Mouse (Mus musculus): ENCODE data around the gene Cep112. TPM values are rescaled to one million over a fixed set of nuclear protein-coding genes. Genes with fewer than 3 reads are reported as not detected.

The Cep112 gene
- polyA plus RNA-seq, 1 experiment from 2014 or later = 12.4 TPM

- H3K4me2 ChIP-seq (replicated peaks) = no peak overlapping the region
- H3K27ac ChIP-seq = no peak overlapping the region
- H3K9ac ChIP-seq = no peak overlapping the region
- H3K4me1 ChIP-seq = peaks cover 3% of the 10 kb centered on the region; the same call in 1 of the 2 replicates
- no peaks in the 10 kb centered on the region for H3K9me3 ChIP-seq (replicated peaks)
- 68% methylated on average over 6 of the region's 6 CpGs for WGBS
- no peak overlapping the region for H3K4me3 ChIP-seq
- H3K36me3 ChIP-seq = no peaks in the 10 kb centered on the region
- no peak for ATAC-seq (ENCODE audit: low FRiP score)
- no peaks in the 10 kb centered on the region for H3K27me3 ChIP-seq
These were observed 349.2 kb downstream of the Cep112 start for GRCm38 (mm10) chr11:108774019-108774670.

DNA sequence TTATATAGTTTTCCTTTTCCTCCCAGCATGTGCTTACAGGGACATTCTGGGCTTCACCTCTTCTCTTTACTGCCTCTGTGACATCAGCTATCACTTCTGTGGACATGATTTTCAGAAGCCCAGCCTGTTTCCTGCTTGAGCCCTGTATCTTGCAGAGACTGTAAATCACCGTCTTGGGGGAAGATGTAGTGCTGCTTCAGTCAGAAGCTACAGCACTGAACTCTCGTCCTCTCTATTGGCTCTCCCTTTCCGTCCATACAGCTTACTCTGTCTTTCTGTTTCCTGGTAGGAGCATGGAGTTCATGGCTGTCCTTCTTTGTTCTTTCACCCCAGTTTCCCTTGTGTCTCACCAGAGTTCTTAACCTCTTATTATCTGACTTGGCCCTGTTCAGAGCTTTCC lies 352.2 kb downstream of the Cep112 start:
- Histone ChIP-seq H3K9ac (no peak overlapping the region), H3K4me3 (no peak overlapping the region), H3K36me3 (no peaks in the 10 kb centered on the region), H3K9me3 (replicated peaks) (no peaks in the 10 kb centered on the region), H3K27me3 (no peaks in the 10 kb centered on the region), H3K4me2 (replicated peaks) (no peak overlapping the region), H3K4me1 (peaks cover 3% of the 10 kb centered on the region; the same call in 1 of the 2 replicates), H3K27ac (no peak overlapping the region)
- ATAC-seq (ENCODE audit: low FRiP score) = no peak
- whole genome bisulfite sequencing = 49% methylated on average over 3 of the region's 3 CpGs

GRCm38 (mm10) chr11:108780271-108781250 lies 355.6 kb downstream of the Cep112 start:
- no peak overlapping the region for H3K27ac ChIP-seq
- WGBS = 73% methylated on average over 15 of the region's 15 CpGs
- H3K4me3 ChIP-seq = no peak overlapping the region
- no peak overlapping the region for H3K9ac ChIP-seq
- H3K4me2 ChIP-seq (replicated peaks) = no peak overlapping the region
- H3K9me3 ChIP-seq (replicated peaks) = no peaks in the 10 kb centered on the region
- H3K27me3 ChIP-seq = no peaks in the 10 kb centered on the region
- no peak for ATAC-seq (ENCODE audit: low FRiP score)
- H3K36me3 ChIP-seq = no peaks in the 10 kb centered on the region
- H3K4me1 ChIP-seq = peaks cover 3% of the 10 kb centered on the region; the same call in 1 of the 2 replicates

DNA sequence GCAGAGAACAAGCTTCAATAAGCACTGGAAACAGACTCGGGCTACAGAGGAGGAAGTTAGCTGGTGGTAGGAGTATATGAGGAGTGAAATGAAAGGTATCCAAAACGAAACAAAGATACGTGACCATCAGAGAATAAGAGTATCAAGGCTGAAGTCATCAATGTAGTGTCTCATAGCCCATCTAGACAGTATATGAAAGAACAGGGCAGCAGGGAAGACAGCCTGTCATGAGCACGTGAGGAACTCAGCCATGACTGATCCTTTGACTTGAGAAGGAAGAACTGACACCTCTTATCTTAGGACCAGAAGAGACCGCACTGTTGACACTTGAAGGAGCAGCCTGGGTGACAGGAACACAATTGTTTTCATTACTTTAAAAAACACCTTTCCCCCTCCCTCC lies 373.4 kb downstream of the Cep112 start:
- H3K4me1 ChIP-seq = peaks cover 3% of the 10 kb centered on the region; the same call in 1 of the 2 replicates
- no peak overlapping the region for H3K4me3 ChIP-seq
- H3K27ac ChIP-seq = no peak overlapping the region
- ATAC-seq (ENCODE audit: low FRiP score) = no peak
- WGBS = 85% methylated on average over 5 of the region's 5 CpGs
- no peaks in the 10 kb centered on the region for H3K36me3 ChIP-seq
- no peak overlapping the region for H3K4me2 ChIP-seq (replicated peaks)
- no peaks in the 10 kb centered on the region for H3K27me3 ChIP-seq
- H3K9ac ChIP-seq = no peak overlapping the region
- H3K9me3 ChIP-seq (replicated peaks) = no peaks in the 10 kb centered on the region

DNA sequence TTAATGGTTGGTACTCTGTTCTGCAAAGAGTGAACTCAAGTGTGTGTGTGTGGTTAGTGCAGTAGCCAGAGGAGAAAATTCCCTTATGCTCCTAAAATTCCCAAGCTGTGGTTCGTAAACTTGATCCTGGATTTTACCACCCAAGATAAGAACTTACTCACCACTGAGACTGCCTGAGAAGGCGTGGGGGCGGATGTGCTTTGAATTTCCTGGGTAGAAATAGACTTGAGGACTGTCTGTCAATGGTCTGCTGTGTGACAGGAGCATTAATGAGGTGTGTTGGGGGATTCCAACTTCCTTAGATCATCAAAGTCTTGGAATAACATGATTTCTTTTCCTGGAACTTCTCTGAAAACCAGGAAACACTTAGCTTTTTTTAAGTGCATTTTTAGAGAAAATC lies 374.7 kb downstream of the Cep112 start:
- Histone ChIP-seq H3K27me3 (no peaks in the 10 kb centered on the region), H3K27ac (no peak overlapping the region), H3K4me1 (peaks cover 3% of the 10 kb centered on the region; the same call in 1 of the 2 replicates), H3K4me3 (no peak overlapping the region), H3K9me3 (replicated peaks) (no peaks in the 10 kb centered on the region), H3K36me3 (no peaks in the 10 kb centered on the region), H3K9ac (no peak overlapping the region), H3K4me2 (replicated peaks) (no peak overlapping the region)
- no peak for ATAC-seq (ENCODE audit: low FRiP score)
- WGBS = 65% methylated on average over 3 of the region's 3 CpGs

GRCm38 (mm10) chr11:108804030-108804429 lies 379.0 kb downstream of the Cep112 start:
- peaks cover 3% of the 10 kb centered on the region; the same call in 1 of the 2 replicates for H3K4me1 ChIP-seq
- no peak overlapping the region for H3K4me3 ChIP-seq
- H3K9ac ChIP-seq = no peak overlapping the region
- H3K9me3 ChIP-seq (replicated peaks) = no peaks in the 10 kb centered on the region
- no peaks in the 10 kb centered on the region for H3K36me3 ChIP-seq
- no peak overlapping the region for H3K4me2 ChIP-seq (replicated peaks)
- ATAC-seq (ENCODE audit: low FRiP score) = no peak
- 61% methylated on average over 3 of the region's 3 CpGs for WGBS
- no peaks in the 10 kb centered on the region for H3K27me3 ChIP-seq
- no peak overlapping the region for H3K27ac ChIP-seq

DNA sequence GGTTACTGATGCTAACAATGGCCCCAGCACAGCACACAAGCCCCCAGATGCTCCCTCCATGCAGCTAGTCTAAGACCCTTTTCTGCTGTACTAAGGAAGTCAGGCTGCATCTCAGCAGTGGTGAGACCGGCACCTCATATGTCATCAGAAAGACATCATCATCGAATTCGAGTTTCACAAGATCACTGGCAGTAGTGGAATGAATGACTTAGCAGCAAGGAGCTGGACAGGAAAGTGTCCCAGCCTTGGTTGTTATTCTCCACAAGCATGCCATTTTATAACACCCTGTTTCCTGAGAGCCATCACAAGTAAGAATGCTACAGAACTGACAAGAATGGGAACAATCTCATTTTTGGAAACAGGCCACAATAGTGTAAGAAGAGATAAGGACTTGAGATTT lies 381.0 kb downstream of the Cep112 start:
- Histone ChIP-seq H3K9me3 (replicated peaks) (no peaks in the 10 kb centered on the region), H3K36me3 (no peaks in the 10 kb centered on the region), H3K4me3 (no peak overlapping the region), H3K4me1 (no peaks in the 10 kb centered on the region), H3K9ac (no peak overlapping the region), H3K27me3 (no peaks in the 10 kb centered on the region), H3K27ac (no peak overlapping the region), H3K4me2 (replicated peaks) (no peak overlapping the region)
- no peak for ATAC-seq (ENCODE audit: low FRiP score)
- 81% methylated on average over 3 of the region's 3 CpGs for WGBS

DNA sequence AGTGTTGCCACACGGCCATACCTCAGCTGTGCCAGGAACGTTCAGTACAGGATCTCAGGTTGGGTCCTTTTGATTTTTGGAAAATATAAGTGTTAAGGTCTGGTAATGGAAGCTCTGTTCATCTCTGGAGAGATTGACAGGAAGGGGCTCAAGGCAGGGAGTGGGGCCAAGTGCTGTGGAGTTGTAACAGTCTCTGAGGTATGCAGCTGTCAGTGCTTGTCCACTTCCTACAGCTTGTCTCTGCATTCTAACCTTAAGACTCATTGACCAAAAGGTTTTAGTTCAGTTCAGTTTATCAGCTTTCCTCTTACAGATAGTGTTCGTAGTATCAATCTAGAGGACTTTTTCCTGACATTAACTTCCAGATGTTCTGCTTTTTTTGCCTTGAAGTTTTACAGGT lies 384.6 kb downstream of the Cep112 start:
- Histone ChIP-seq H3K27ac (no peak overlapping the region), H3K4me2 (replicated peaks) (no peak overlapping the region), H3K27me3 (no peaks in the 10 kb centered on the region), H3K9ac (no peak overlapping the region), H3K4me3 (no peak overlapping the region), H3K4me1 (no peaks in the 10 kb centered on the region), H3K36me3 (no peaks in the 10 kb centered on the region), H3K9me3 (replicated peaks) (no peaks in the 10 kb centered on the region)
- WGBS = 88% methylated on average over 3 of the region's 3 CpGs
- ATAC-seq (ENCODE audit: low FRiP score) = no peak

GRCm38 (mm10) chr11:108821771-108822170 lies 396.8 kb downstream of the Cep112 start:
- WGBS = 58% methylated on average over 4 of the region's 4 CpGs
- Histone ChIP-seq H3K36me3 (no peaks in the 10 kb centered on the region), H3K4me2 (replicated peaks) (no peak overlapping the region), H3K27ac (no peak overlapping the region), H3K9ac (no peak overlapping the region), H3K9me3 (replicated peaks) (no peaks in the 10 kb centered on the region), H3K4me3 (no peak overlapping the region), H3K27me3 (no peaks in the 10 kb centered on the region), H3K4me1 (peaks cover 4% of the 10 kb centered on the region)
- no peak for ATAC-seq (ENCODE audit: low FRiP score)

GRCm38 (mm10) chr11:108822257-108822656 lies 397.3 kb downstream of the Cep112 start:
- 59% methylated on average over 7 of the region's 7 CpGs for WGBS
- no peak overlapping the region for H3K9ac ChIP-seq

DNA sequence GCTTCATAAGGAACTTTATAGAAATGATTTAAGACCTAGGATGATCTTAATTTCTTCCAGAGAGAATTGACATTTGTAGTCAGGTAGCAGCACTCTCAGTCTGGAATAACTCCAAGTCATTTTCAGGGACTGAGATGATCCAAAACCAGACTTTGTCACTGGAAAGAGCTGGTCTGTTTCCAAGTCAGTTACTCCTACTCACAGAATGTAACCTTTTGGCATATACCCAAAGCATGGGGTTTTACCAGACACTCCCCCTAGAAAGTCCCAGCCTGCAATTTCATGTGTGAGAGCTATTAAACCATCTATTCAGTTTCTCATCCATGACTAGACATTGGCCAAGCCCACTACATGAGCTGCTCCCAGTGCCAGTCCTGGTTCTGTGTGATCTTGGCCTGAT lies 402.3 kb downstream of the Cep112 start:
- H3K4me1 ChIP-seq = peaks cover under 1% of the 10 kb centered on the region
- no peaks in the 10 kb centered on the region for H3K27me3 ChIP-seq
- H3K9me3 ChIP-seq (replicated peaks) = no peaks in the 10 kb centered on the region
- H3K27ac ChIP-seq = no peak overlapping the region
- no peak overlapping the region for H3K4me3 ChIP-seq
- H3K36me3 ChIP-seq = no peaks in the 10 kb centered on the region
- no peak for ATAC-seq (ENCODE audit: low FRiP score)
- no peak overlapping the region for H3K9ac ChIP-seq
- no peak overlapping the region for H3K4me2 ChIP-seq (replicated peaks)

More at GRCm38 (mm10) chr11:108822257-108822656, 397.3 kb downstream of the Cep112 start:
- H3K4me2 ChIP-seq (replicated peaks) = no peak overlapping the region
- no peaks in the 10 kb centered on the region for H3K9me3 ChIP-seq (replicated peaks)
- 0 out of 2 replicates have a peak overlapping the region, but pooled peaks have one; percentile 5 for H3K27ac ChIP-seq
- no peak overlapping the region for H3K4me3 ChIP-seq
- H3K36me3 ChIP-seq = no peaks in the 10 kb centered on the region
- no peaks in the 10 kb centered on the region for H3K27me3 ChIP-seq
- peaks cover 4% of the 10 kb centered on the region for H3K4me1 ChIP-seq
- ATAC-seq (ENCODE audit: low FRiP score) = no peak

DNA sequence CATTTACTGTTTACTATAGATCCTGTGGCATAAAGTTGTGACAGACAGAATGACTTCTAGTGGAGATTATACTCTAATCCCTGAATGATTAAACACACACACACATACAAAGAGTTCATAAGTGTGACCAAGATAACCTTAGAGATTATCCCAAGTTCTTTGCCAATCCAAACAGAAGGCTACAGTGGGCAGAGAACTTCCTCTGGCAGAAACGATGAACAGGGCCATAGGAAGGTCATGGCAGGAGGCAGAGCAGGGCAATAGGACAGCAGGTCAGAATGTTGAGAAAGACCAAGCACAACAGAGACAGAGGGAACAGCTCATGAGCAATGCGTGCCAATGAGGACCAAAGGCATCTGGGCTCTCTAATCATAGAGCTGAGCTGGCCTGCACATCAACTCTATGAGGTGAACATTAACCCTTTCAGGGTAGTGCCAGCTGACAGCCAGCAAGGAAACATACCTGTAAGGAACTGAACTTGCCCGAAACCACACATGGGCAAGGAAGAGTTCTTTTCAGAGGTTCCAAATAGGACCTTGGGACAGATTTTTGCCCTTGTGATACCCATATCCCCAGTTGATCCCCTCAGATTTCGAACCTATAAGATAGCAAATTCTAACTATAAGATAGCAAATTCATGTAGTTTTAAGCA lies 403.5 kb downstream of the Cep112 start:
- Histone ChIP-seq H3K27me3 (no peaks in the 10 kb centered on the region), H3K4me3 (no peak overlapping the region), H3K9ac (no peak overlapping the region), H3K36me3 (no peaks in the 10 kb centered on the region), H3K9me3 (replicated peaks) (no peaks in the 10 kb centered on the region), H3K4me1 (no peaks in the 10 kb centered on the region), H3K4me2 (replicated peaks) (no peak overlapping the region), H3K27ac (no peak overlapping the region)
- no peak for ATAC-seq (ENCODE audit: low FRiP score)
- 84% methylated on average over 4 of the region's 4 CpGs for WGBS

Measured in hindbrain, embryonic 12.5 days (tissue).